Mouse (Mus musculus): ENCODE data around the gene Nes.

Nes gene

GRCm38 (mm10) chr3:87951946-87952345 lies 18.9 kb upstream of the Nes start:
- no peak for DNase-seq

GRCm38 (mm10) chr3:87952440-87952839 lies 18.4 kb upstream of the Nes start:
- DNase-seq: no peak

- no peak for DNase-seq
Observed at GRCm38 (mm10) chr3:87958056-87958455, 12.8 kb upstream of the Nes start.

GRCm38 (mm10) chr3:87958476-87958875 lies 12.4 kb upstream of the Nes start:
- DNase-seq: no peak

GRCm38 (mm10) chr3:87958967-87959366 lies 11.9 kb upstream of the Nes start:
- DNase-seq: no peak

- DNase-seq: no peak
Observed at GRCm38 (mm10) chr3:87959371-87959770, 11.5 kb upstream of the Nes start.

GRCm38 (mm10) chr3:87960191-87960585 lies 10.7 kb upstream of the Nes start:
- no peak for DNase-seq

GRCm38 (mm10) chr3:87960586-87961191 lies 10.2 kb upstream of the Nes start:
- peak; percentile 63 for DNase-seq

- peak; percentile 40 for DNase-seq
Observed at GRCm38 (mm10) chr3:87970184-87970938, 517 bp upstream of the Nes start.

- DNase-seq: no peak
Observed at GRCm38 (mm10) chr3:87971489-87972202, 768 bp downstream of the Nes start.

- DNase-seq: no peak
Observed at GRCm38 (mm10) chr3:87972203-87972664, 1.4 kb downstream of the Nes start.

- no peak for DNase-seq
Observed at GRCm38 (mm10) chr3:87972776-87973175, 1.9 kb downstream of the Nes start.

- DNase-seq: no peak
Observed at GRCm38 (mm10) chr3:87973593-87974380, 2.9 kb downstream of the Nes start.

GRCm38 (mm10) chr3:87974381-87974987 lies 3.6 kb downstream of the Nes start:
- DNase-seq: no peak

- no peak for DNase-seq
Observed at GRCm38 (mm10) chr3:87979493-87979892, 8.6 kb downstream of the Nes start.

- DNase-seq: no peak
Observed at GRCm38 (mm10) chr3:87980085-87980484, 9.2 kb downstream of the Nes start.

GRCm38 (mm10) chr3:87980728-87981127 lies 9.8 kb downstream of the Nes start:
- DNase-seq: no peak

GRCm38 (mm10) chr3:87981214-87981760 lies 10.4 kb downstream of the Nes start:
- no peak for DNase-seq

GRCm38 (mm10) chr3:87981894-87982835 lies 11.3 kb downstream of the Nes start:
- DNase-seq: no peak

- DNase-seq: no peak
Observed at GRCm38 (mm10) chr3:87982836-87983601, 12.1 kb downstream of the Nes start.

All from cerebellum, adult 9-10 months (tissue).